Mouse (Mus musculus) common myeloid progenitor, adult 5-6 weeks (primary cell): ENCODE measurements around the gene Yme1l1. TPM values are rescaled to one million over a fixed set of nuclear protein-coding genes. Genes with fewer than 3 reads are reported as not detected.

Source experiments
- ATAC-seq: replicated peaks from 2 replicates; pipeline ENCODE4 v1.8.0; 2016; ENCODE audit warnings: low read depth, mild to moderate bottlenecking, moderate TSS enrichment, inconsistent platforms; ENCODE audit not compliant: poor library complexity, severe bottlenecking
- total RNA-seq: library from RNA; stranded (forward); fragments of 200-1000, 187-1606 nt; gene quantifications from 2 replicates; pipeline ENCODE4 v1.2.3, GENCODE M21; 2017

The Yme1l1 gene
- total RNA-seq, result 99.5 and 128 TPM in 2 replicates

GRCm38 (mm10) chr2:23155777-23156607 lies at the start of gene Yme1l1, which contains the start of gene Mastl:
Gene Yme1l1, plus strand, starts transcription at chr2:23156369.
Gene Mastl, minus strand, starts transcription at chr2:23156024.
- ATAC-seq, result peak; percentile 84

GRCm38 (mm10) chr2:23119573-23119972 lies 36.6 kb upstream of the Yme1l1 start:
- no peak for ATAC-seq

- peak; percentile 6 for ATAC-seq
Measured at GRCm38 (mm10) chr2:23155199-23155621, 959 bp upstream of the Yme1l1 start.

GRCm38 (mm10) chr2:23156608-23157081 lies 476 bp downstream of the Yme1l1 start:
- ATAC-seq, result peak; percentile 42

GRCm38 (mm10) chr2:23172305-23172704 lies 16.1 kb downstream of the Yme1l1 start:
- ATAC-seq, result no peak

GRCm38 (mm10) chr2:23194366-23194765 lies 38.2 kb downstream of the Yme1l1 start:
- no peak for ATAC-seq

GRCm38 (mm10) chr2:23201034-23201433 lies 44.9 kb downstream of the Yme1l1 start:
- ATAC-seq, result no peak

- ATAC-seq, result no peak
Measured at GRCm38 (mm10) chr2:23202900-23203670, 46.9 kb downstream of the Yme1l1 start.

- no peak for ATAC-seq
Measured at GRCm38 (mm10) chr2:23207070-23207526, 50.9 kb downstream of the Yme1l1 start, which contains the start of gene 4931423N10Rik. Gene 4931423N10Rik, plus strand, starts transcription at chr2:23207476.

- ATAC-seq, result no peak
Measured at GRCm38 (mm10) chr2:23213661-23214060, 57.5 kb downstream of the Yme1l1 start.

- ATAC-seq, result no peak
Measured at GRCm38 (mm10) chr2:23225199-23225598, 69.0 kb downstream of the Yme1l1 start.

- ATAC-seq, result peak; percentile 83
Measured at GRCm38 (mm10) chr2:23228463-23228862, 72.3 kb downstream of the Yme1l1 start.

- 0 out of 2 replicates have a peak, but pooled peaks have one; percentile 11 for ATAC-seq
Measured at GRCm38 (mm10) chr2:23234065-23234773, 78.0 kb downstream of the Yme1l1 start.

Other genes starting within 250 kb of the Yme1l1 start
- 106 and 124 TPM in 2 replicates for gene Abi1, start 116.1 kb upstream of the Yme1l1 start, total RNA-seq
- 29.0 and 29.1 TPM in 2 replicates for gene Acbd5, start 88.2 kb upstream of the Yme1l1 start, total RNA-seq
- gene Mastl, start 345 bp upstream of the Yme1l1 start, total RNA-seq, result 12.3 and 21.9 TPM in 2 replicates
- gene 4931423N10Rik, start 51.1 kb downstream of the Yme1l1 start, total RNA-seq, result not detected in 2 replicates
- not detected in 2 replicates for gene Nxph2, start 164.9 kb downstream of the Yme1l1 start, total RNA-seq